Mouse (Mus musculus) kidney, postnatal 36 days (tissue): ENCODE measurements at regions not wholly inside any gene's neighbourhood (a gene's known extent, or its start where the extent isn't known, plus 50 kb on each side); places are given as distances from the start of the nearest gene placed in this dataset.

Experiments
- DNase-seq, 2 experiments: peaks; one replicate each; pipeline ENCODE4 v3.0.0; 2021 to 2022; ENCODE audit warnings: mixed read lengths in 2 of 2

DNA sequence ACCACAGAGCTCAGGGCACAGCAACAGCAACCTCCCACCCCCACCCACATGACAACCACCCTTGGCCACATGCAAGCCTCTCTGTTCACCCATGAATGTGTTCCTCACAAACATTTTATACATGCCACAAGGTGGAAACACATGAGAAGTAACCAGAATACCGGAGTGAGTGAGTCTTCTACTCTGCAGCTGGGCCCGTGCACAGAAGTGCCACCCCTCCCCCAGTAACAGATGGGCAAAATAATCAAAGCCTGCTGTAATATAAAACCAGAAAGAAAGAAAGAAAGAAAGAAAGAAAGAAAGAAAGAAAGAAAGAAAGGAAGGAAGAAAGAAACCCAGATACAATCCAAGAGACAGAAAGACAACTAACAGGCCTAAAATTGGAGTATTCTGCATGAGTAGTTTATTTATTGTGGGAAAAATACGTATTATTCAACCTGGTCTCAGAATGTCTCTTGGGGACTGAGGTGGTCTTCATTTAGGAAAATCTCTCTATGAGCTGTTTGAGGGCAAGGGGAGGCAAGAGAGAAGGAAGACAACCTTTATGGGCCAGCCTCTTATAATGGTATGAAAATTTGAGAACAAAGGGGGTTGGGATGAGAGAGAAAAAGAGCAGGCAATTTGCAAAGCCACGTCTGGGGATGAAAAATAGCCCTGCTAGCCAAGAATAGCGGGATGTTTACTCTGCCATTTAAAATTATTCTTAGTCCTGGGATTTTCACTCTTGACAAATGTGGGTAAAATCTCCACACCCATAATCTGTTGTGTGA, 160.2 kb downstream of the Sox4 start:
- DNase-seq = no peak

DNA sequence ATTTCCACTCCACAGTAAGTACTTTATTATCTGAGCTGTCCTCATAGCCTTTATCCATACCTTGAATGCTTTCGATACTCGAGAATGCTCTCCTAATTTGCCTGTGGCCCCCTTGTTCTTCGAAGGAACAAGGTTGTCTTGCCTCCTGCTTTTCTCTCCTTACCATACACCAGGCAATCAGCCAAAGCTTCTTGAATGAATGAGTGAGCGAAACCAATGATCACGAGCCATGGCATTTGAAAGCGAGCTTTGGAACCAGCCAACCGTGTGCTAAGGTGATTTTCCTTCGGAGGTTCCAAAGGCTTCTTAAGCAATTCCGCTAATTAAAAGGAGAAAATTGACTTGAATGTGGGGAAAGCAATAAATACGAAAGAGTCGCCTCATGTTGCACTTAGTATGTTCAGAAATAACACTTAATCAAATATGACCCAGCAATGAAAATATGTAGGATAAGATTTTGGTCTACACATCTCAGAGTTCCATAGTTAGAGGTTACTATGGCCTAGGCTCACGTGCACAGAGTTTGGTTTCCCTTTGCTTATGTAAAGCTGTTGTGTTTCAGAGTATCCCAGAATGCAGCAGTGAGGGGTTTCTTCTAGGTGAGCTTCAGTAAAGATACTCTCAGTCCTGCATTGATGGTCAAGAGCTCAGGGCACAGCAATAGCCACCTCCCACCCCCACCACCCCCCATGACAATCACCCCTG, 160.9 kb downstream of the Sox4 start:
- DNase-seq = peak; percentile 30 to 63

DNA sequence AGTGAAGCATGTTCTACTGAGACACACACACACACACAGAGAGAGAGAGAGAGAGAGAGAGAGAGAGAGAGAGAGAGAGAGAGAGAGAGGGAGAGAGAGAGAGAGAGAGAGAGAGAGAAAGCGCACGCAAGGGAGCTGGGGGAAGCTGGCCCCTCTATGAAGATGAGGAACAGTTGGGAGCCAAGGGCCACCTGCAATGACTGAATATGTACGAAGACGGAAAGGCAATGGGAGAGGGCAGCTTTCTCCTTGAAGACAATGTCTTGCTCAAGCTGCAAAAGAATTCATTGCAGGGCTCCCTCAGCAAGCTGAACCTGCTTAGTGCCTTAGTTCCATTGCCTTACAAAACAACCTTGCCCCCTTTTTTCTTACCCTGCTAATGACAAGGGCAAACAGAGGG, 163.1 kb downstream of the Sox4 start:
- no peak for DNase-seq

DNA sequence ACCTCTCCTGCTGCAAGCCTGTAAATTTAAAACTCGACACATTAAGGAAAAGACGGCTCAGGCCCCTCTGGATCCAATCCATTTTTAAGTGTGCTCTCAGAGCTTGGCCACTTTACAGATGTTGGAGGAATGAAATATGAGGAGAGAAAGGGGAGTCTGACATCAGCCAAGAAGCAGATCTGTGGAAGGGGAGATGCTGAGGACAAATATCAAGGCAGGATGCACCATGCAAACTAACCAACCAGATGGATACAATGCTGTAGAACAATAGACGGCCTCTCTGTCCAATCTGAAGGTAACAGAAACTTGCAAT, 166.2 kb downstream of the Sox4 start:
- no peak for DNase-seq

DNA sequence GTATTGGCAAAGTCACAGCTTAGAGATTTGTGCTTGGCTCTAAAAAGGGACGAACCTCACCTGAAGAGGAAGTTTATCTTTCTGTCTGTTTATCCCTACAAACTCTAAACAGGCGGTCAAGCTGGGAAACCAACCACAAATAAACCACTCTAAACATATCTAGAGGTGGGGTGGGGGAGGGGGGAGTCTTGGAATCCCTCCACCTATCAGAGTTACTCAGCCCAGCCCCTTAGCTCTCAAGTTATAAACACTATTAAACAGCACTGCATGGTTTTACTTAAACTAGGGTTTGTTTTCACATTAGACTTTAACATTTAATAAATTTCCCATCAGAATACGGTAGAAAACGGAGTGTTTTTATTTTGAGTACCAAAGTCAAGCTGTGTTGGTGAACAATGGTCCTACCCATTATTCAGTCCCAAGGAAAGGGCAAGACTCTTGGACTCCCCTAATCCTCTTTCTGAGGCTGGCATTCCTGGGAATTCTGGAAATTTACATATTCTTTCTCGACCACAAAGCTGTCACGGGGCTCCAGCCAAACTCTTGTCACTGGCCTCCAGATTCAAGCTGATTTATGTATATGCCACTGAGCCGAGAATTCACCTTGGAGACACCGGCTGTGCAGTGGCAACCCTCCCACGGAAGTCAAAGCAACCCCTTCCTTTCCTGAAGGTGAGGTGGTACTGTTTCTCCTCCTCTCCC, 166.7 kb downstream of the Sox4 start:
- peak; percentile 26 to 41 for DNase-seq

DNA sequence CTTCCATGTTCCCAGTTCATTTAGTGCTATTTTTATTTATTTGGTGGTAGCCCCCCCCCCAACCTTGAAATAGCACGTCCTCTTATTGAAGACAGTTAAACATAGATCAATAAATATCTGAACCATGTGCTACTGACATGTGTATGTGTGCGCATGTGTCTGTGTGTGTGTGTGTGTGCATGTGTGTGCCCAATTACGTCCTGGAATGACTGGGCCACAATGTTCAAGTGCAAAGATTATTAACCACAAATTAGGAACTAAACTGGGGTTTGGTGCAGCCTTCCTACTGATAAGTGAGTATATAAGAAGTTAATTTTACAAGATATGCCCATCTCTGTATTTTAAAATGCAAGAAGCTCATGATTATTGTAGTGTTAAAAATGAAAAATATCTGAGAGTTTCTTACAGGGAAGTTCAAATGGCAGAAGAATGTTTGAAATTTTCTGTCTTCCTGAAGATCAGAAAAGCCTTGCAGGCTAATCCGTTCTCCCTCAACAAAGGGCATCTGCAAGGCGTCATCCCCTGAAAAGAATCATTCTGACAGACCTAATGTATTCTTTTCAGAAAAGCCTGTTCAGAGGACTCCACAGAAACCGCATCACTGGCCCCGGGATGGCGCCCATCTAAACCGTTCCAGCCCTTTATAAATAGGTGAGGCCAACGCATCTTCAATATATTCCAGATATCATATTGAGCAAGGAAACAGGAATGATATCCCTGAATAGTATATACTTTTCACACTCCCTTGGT, 170.8 kb downstream of the Sox4 start:
- DNase-seq = no peak

DNA sequence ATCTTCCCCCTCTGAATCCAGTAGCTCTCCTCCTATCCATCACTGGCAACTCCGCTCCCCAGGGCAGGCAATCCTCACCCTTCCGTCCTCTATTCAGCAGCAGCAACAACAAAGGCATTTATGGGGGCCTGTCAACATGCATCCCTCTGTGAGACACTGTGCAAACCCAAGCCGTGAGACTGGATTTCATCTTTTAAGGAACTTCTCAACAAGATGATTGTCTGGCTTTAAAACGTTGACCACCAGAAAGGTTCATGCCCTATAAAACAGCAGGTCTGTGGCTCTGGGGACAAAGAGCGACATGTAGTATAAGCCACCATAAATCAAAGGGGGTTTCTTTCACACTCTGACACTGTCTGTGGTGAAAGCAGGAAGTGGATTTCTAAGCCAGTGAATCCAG, 171.4 kb downstream of the Sox4 start:
- DNase-seq = no peak

DNA sequence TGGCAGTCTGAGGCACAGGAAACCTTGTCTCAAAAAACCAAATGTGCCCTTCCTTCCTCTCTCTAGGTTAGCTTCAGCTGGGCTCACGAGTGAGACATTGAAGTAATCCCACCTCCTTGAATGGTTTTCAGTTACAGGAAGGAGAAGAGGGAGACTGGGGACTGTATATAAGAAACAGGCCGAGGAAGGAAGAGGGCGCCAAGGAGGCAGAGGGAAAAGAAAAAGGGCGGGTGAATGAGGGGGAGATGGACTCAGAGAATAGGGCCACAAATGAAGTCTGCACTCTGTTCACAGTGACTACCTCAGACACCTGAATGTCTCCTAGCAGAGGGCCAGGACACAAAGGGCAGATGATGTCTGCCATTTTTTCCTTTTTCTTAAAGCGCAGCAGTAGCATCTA, 171.9 kb downstream of the Sox4 start:
- DNase-seq = no peak

DNA sequence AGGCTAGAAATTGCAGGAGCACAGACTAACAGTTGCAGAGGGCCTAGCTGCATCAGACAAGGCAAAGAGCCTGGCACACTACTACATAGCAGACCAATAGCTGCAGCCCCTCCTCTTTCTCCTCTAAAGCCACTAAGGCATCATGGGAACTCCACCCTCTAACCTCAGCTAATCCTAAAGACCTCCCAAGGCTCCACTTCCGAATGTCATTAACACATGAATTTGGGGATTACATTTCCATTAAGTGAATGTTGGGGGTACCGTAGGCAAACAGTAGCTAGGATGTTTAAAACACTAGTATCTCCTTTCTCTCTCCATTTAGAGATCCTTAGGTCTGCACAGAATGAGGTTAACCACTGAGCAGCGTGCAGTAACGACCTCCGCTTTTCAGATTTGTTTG, 173.1 kb downstream of the Sox4 start:
- no peak for DNase-seq

DNA sequence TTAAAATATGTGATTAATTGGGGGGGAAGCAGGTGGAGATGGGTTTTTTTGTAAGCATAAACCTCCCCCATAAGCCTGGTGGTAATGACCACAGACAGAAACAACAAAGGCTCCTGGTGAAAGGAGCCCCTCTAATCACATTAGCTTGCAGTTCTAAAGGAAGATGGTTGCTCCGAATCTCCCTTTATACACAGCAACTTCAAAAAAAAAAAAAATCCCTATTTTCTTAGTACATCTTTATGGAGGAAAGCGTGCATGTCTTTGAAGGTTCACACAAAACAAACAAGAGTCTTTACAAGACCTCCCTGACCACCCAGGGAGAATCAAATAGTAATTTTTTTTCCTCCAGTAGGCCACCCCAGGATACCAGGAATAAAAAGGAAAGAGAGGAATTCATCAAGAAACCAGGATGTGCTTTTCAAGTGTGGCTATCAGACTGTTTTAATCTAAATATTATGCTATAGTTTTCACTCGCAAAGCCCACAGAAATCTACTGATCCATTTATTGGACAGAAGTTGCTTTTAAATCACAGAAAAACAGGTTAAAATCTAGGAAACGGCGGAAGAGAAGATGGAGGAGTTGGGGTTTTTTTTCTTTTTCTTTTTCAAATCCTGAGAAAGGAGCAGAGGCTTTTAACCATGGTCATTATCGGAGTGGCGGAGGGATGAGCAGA, 178.2 kb downstream of the Sox4 start:
- no peak for DNase-seq

DNA sequence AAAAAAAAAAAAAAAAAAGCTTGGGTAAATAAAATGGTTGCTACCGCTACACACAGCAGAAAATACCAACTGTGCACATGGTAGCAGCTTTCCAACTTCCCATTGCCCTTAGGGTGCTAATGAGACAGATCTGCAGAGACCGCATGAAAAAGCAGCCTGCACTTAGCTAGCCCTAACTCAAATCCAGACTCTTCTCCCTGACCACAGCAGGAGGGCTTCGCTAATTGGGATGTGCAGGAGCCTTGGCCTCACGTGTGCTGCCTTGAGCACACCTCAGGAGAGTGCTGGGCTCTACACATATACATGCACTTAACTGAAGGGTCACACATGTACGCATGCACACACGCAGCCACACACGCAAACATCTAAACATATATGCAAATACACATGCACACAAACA, 178.9 kb downstream of the Sox4 start:
- DNase-seq = no peak

DNA sequence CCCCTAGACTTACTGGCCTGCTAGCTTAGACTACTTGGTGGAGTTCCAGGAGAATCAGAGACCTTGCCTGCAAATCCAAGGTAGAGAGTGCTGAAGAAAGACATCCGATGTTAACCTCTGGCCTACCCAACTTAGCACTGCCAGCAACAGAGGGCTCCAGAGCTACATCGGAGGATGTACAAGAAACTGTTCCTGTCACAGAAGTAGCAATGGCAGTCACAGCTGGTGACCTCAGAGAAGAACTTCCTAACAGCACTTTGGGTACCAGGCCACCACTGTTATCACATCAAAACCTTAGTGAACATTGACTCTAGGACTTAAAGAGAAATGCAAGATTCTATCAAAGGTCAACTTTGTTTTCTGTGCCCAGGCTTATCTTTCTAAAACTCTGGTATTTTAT, 180.0 kb downstream of the Sox4 start:
- no peak for DNase-seq

DNA sequence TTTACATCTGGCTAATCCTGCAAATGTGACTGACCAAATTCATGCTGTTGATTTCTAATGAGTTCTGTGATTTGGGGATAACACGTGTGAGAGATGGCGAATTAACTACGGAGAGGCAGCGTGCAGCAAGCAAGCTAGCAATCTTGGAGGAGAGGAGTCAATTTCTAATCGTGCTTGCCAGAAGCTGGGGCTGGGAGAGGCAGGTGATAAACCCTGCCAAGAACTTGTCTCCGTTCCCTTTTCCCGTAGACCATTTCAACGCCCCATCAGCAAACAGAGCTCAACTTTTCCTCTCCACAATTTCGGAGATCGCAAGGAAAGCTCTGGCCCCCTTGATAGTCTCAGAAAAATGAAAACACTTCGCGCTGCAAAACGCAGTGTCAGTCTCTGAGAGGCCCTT, 183.0 kb downstream of the Sox4 start:
- DNase-seq = no peak

DNA sequence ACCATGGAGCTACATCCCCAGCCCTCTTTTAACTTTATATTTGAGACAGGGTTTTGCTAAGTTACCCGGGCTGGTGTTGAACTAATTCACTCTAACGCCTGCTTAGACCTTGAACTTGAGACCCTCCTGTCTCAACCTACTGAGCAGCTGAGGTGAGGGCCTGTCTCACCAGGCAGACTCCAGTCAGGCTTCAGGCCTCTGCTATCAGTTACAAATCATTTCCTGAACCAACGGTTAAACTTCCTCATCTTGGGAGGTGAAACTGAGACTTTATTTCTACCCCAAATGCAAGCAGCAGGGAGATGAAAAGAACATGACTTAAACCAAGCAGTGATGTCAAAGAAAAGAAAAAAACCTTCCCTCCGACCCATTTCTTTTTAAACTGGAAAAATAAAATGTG, 183.5 kb downstream of the Sox4 start:
- DNase-seq = no peak

DNA sequence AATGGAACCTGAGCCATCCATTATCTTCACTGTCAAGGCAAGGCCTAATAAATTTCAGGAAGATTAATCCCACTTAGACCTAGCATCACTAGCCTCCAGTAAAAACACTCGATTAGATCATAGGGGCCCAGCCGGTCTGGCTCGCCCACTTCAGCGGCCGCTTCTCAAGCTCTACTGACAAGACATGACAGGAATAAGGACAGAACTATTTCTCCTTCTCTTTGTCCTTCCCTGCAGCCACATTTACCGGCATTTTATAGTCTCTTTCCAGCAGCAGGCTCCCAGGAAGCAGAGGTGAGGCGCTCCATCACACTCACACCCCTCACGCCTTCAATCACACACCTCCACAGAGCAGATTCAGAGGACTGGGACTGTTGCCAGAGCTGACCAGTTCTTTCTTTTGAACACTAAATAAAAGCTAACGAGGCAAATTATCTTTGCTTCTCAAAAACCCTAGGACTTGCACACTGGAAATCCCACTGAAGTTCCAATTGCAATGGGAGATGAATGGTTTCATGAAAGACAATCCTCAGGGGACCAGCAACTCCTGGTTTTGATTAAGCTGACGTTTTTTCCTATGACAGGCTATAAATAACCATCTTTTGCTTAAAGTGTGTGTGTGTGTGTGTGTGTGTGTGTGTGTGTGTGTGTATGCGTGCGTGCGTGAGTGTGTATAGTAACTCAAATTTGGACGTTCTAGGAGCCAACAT, 184.6 kb downstream of the Sox4 start:
- no peak for DNase-seq

DNA sequence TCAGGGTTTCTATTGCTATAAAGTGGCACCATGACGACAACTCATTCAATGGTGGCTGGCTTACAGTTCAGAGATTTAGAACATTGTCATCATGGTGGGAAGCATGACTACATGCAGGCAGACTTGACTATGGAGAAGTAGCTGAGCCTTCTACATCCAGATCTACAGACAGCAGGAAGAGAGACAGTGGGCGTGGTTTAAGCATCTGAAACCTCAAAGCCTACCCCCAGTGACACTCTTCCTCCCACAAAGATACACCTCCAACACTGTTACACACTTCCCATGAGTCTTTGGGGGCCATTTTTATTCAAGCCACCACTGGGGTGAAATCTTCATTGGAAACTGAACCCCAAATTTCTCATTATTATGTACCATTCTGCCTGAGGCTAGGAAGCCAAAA, 191.0 kb downstream of the Sox4 start:
- no peak for DNase-seq

DNA sequence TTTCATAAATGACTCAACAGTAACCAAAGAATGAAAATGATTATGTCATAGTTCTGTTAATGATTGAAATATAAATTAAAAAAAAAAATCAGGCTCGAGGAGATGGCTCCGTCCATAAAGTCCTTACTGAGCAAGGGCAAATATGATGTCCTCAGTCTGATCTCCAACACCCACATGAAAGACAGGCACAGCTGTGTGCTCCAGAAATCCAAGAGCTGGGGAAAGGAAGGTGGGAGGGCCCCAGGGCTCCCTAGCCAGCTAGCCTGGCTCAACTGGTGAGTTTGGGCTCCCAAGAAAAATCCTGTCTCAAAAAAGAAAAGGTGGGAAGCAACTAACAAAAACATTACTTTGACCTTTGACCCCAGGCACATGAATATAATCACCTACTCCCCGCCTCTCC, 194.5 kb downstream of the Sox4 start:
- DNase-seq = no peak

DNA sequence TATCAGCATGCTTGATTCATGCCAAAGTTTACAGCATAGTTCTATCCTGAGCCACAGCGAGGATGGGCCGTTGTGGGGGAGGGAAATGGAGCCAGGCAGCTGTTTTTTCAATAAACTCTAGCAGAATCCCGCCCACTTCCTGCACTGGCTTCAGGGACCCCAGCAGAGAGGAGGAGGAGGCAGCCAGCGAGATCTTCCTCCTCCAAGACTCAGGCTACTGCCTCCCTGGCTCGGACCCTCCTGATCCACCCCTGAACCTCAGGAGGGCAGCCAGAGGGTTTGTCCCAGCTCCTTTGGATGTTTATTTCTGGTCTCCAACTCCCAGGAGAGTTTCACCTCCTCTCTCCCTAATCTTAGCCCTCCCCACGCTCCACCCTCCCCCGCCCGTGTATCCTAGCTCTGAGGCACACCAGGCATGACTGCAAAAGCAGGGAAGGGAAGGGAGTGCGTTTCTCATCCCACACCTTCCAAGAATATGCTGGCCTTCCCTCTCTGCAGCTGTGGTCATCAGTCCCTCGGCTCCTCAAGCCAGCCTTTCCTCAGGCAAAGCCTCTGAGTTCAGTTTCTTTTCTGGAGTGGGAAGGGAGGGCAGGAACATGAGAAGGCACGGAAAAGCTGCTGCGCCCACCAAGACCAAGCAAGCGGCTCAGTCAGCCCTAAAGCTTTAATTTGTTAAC, 195.5 kb downstream of the Sox4 start:
- peak; percentile 84 to 87 for DNase-seq

DNA sequence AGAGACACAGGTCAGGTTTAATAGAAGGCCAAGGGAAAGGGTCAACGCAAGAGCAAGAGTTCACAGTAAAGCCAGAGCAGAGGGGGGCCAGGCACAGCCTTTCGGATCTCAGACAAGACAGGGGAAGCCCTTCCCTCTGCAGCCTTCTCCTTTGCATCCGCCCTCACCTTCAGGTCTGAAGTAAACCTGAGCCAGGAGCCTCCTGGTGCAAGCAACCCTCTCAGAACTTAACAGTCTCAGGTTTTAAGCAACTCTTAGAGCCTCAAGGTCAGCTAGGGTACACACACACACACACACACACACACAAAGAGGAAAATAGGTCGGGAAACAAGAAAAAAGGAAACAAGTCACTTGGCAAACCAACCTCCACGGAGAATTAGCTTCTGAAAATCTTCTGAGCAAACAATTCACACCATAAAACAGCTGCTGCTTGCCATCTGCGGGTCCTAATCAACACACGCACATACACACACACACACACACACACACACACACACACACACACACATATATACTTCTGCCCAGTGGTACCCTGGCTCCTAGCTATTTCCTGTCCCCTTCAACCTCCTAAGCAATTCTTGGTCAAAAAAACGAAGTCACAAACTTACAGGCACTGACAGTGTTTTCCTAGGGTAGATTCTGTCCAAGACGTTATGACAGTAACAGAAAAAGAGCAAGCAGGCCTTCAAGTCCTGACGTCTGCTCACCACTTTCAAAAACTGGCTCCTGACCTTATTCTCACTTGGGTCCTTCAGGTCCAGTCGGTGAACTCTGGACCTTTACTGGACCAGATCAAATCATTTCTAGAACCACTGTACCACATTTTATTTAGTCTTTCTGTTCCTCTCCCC, 196.4 kb downstream of the Sox4 start:
- peak; percentile 45 to 69 for DNase-seq

DNA sequence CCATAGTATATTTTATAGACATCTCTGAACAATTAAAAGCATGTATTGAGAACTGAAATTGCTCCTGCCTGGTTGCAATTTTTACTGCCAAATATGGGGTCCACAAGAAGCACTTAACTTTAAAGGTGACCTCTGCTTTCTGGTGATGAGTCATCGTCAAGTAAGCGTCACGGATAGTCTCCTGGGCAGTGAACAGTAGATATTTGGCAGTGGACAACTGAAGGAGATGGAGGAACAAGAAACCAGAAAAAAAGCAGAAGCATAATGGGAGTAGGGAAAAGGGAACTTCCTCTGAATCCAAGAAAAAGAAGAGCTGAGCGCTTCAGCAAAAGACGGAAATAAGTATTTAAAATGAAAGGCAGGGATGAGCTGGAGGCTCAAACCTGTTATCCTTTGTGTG, 199.3 kb downstream of the Sox4 start:
- no peak for DNase-seq
